Mouse (Mus musculus) intestine, embryonic 14.5 days (tissue): ENCODE results near the gene Pax2. TPM values are rescaled to one million over a fixed set of nuclear protein-coding genes. Genes with fewer than 3 reads are reported as not detected.

ENCODE experiments used
- ATAC-seq: fragments of 200-750 bp; cut with Nextera tagmentation; replicated peaks from 2 replicates; pipeline ENCODE4 v1.8.0; 2017; ENCODE audit warnings: low read depth, moderate number of reproducible peaks, moderate TSS enrichment, moderate library complexity; ENCODE audit not compliant: low FRiP score, low TSS enrichment
- DNase-seq: peaks from one replicate; pipeline ENCODE4 v3.0.0-alpha.2; 2018; ENCODE audit warnings: low spot score
- H3K27ac ChIP-seq: fragments of 300-500 bp; sonication (generic); 2 replicates; pipeline ENCODE4 v1.5.1; 2014; ENCODE audit warnings: low read depth, mild to moderate bottlenecking, control low read depth
- H3K27me3 ChIP-seq: fragments of 300-500 bp; sonication (generic); replicated peaks from 2 replicates; pipeline ENCODE4 v1.6.1; 2014; ENCODE audit warnings: low read length, control low read depth; ENCODE audit not compliant: control insufficient read depth, insufficient read depth
- H3K36me3 ChIP-seq: fragments of 300-500 bp; sonication (generic); 2 replicates; pipeline ENCODE4 v1.6.1; 2014; ENCODE audit warnings: low read length, control low read depth; ENCODE audit not compliant: control insufficient read depth, insufficient read depth
- H3K4me1 ChIP-seq: fragments of 300-500 bp; sonication (generic); replicated peaks from 2 replicates; pipeline ENCODE4 v1.6.1; 2014; ENCODE audit warnings: low read length, control low read depth, mixed read lengths; ENCODE audit not compliant: control insufficient read depth, insufficient read depth
- H3K4me2 ChIP-seq: fragments of 300-500 bp; sonication (generic); 2 replicates; pipeline ENCODE4 v1.6.1; 2014; ENCODE audit warnings: low read length
- H3K4me3 ChIP-seq: fragments of 300-500 bp; sonication (generic); 2 replicates; pipeline ENCODE4 v1.5.1; 2014; ENCODE audit warnings: low read depth, low read length, control low read depth, mixed read lengths
- H3K9ac ChIP-seq: fragments of 300-500 bp; sonication (generic); 2 replicates; pipeline ENCODE4 v1.6.1; 2014; ENCODE audit warnings: mild to moderate bottlenecking, low read length
- H3K9me3 ChIP-seq: fragments of 300-500 bp; sonication (generic); 2 replicates; pipeline ENCODE4 v1.6.1; 2016; ENCODE audit warnings: low read length, control low read depth; ENCODE audit not compliant: control insufficient read depth
- WGBS: fragments of 180-500 bp; shearing (Covaris S2); extraction: QIAGEN DNeasy Blood & Tissue Kit; methylation state at CpG from one replicate; pipeline ENCODE4 v1.1.7; 2014; 5-methylcytosine and 5-hydroxymethylcytosine counted together
- polyA plus RNA-seq: library from polyadenylated mRNA; unstranded; fragments of >200 nt; fragmentation: Nextera tagmentation; extraction: Ambion mirVana; gene quantifications from 2 replicates; pipeline ENCODE4 v1.2.1, GENCODE M21; 2014

Pax2 gene
- polyA plus RNA-seq, 1 experiment from 2014 or later, result not detected

DNA sequence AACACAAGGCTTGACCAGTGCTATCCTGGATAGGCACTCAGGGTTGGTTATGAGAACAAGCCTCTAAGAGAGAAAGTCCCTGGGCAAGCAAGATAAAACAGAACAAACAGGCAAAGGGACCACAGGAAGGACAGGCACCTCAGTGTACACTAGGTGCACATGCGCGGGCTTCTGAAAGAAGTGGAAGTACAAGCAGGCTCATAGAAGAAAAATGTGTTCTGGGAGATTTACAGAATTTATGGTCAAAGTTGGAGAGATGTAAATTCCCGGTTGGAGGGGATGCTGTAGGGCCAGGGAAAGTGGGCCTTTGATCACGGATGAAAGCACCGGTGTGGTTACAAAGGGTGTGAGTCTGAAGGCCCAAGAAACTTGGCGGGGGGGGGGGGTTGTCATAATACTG lies 10.1 kb upstream of the Pax2 start:
- Histone ChIP-seq H3K4me1 (no peaks in the 10 kb centered on the region), H3K27me3 (peaks cover 98% of the 10 kb centered on the region), H3K4me2 (no peak overlapping the region), H3K9me3 (no peaks in the 10 kb centered on the region), H3K4me3 (no peak overlapping the region), H3K36me3 (no peaks in the 10 kb centered on the region), H3K27ac (no peak overlapping the region), H3K9ac (no peak overlapping the region)
- DNase-seq (no peak), ATAC-seq (no peak)
- WGBS, result 5% methylated on average over 6 of the region's 6 CpGs

DNA sequence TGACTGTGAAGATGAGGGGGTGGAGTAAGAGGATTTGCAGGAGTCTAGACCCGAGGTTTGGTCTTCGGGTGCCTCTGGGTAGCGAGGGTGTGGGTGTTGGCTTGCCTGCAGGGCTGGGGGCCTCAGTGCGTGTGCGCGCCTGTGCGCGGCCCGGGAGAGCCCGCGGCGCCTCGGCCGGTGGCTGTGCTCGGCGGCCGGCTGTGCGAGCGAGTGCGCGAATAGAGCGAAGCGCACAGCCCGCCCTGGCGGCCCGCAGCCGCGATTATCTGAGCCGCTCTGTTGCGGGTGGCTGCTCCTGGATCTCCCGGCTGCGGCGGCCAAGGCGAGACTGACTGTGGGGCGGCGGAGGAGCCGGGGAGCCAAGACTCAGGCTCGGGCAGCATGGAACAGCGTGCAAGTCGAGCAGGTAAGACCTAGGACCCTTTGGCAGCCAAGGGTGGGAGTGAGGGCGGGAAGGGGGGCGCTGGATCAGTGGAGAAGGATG lies 9.3 kb upstream of the Pax2 start:
- Histone ChIP-seq H3K9me3 (no peaks in the 10 kb centered on the region), H3K4me3 (no peak overlapping the region; the same call in 1 of the 2 replicates), H3K27ac (no peak overlapping the region), H3K9ac (no peak overlapping the region), H3K4me2 (no peak overlapping the region; the same call in 1 of the 2 replicates), H3K27me3 (peaks cover 98% of the 10 kb centered on the region), H3K36me3 (no peaks in the 10 kb centered on the region), H3K4me1 (no peaks in the 10 kb centered on the region)
- no peak for ATAC-seq
- no peak for DNase-seq
- under 1% methylated on average over 42 of the region's 42 CpGs for WGBS

DNA sequence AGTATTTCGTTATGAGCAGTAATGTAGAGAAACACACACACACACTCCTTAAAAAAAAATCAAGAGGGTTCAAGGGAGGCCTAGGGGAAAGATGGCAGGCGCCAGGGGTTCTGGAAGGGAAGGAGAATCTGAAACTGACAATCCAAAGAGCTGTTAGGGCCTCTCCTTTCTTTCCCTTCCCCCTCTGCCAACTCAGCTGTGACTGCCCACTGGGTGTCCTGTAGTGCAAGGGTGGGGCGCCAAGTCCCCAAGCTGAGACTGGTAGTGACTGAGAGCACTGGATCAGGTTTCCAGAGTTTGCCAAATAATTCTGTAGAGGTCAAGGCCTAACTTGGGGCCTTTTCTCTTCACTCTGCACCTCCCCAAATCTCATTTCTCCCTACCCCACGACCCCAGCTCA lies 8.4 kb upstream of the Pax2 start:
- WGBS, result 8% methylated on average over 4 of the region's 4 CpGs
- H3K27me3 ChIP-seq, result peaks cover 98% of the 10 kb centered on the region
- no peak overlapping the region for H3K9ac ChIP-seq
- no peak for DNase-seq
- H3K4me3 ChIP-seq, result no peak overlapping the region
- ATAC-seq, result no peak
- H3K4me2 ChIP-seq, result no peak overlapping the region
- H3K4me1 ChIP-seq, result no peaks in the 10 kb centered on the region
- no peaks in the 10 kb centered on the region for H3K36me3 ChIP-seq
- H3K27ac ChIP-seq, result no peak overlapping the region
- H3K9me3 ChIP-seq, result no peaks in the 10 kb centered on the region

DNA sequence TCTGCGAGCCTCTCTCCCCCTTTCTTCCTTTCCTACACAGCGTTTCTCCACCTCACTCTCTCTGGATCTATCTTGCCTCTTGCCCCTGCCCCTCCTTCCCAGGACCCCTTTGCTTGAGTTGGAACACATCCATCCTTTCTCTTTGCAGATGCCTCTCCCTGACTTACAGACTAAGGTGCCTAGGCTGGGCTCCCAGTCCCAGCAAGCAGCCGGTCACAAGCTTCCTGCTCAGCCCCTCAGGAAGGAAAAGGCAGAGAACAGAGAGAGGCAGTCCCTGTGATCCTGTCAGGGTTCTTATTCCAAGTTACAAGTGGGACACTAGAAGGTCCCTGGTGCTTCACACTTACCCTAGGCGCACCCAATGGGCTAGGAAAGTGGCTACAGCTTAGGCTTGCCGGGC lies 7.6 kb upstream of the Pax2 start:
- no peaks in the 10 kb centered on the region for H3K9me3 ChIP-seq
- H3K9ac ChIP-seq, result no peak overlapping the region
- ATAC-seq, result no peak
- no peak overlapping the region for H3K4me3 ChIP-seq
- H3K27me3 ChIP-seq, result peaks cover 100% of the 10 kb centered on the region
- H3K4me1 ChIP-seq, result no peaks in the 10 kb centered on the region
- 7% methylated on average over 5 of the region's 5 CpGs for WGBS
- no peak overlapping the region for H3K27ac ChIP-seq
- no peaks in the 10 kb centered on the region for H3K36me3 ChIP-seq
- H3K4me2 ChIP-seq, result no peak overlapping the region
- no peak for DNase-seq

DNA sequence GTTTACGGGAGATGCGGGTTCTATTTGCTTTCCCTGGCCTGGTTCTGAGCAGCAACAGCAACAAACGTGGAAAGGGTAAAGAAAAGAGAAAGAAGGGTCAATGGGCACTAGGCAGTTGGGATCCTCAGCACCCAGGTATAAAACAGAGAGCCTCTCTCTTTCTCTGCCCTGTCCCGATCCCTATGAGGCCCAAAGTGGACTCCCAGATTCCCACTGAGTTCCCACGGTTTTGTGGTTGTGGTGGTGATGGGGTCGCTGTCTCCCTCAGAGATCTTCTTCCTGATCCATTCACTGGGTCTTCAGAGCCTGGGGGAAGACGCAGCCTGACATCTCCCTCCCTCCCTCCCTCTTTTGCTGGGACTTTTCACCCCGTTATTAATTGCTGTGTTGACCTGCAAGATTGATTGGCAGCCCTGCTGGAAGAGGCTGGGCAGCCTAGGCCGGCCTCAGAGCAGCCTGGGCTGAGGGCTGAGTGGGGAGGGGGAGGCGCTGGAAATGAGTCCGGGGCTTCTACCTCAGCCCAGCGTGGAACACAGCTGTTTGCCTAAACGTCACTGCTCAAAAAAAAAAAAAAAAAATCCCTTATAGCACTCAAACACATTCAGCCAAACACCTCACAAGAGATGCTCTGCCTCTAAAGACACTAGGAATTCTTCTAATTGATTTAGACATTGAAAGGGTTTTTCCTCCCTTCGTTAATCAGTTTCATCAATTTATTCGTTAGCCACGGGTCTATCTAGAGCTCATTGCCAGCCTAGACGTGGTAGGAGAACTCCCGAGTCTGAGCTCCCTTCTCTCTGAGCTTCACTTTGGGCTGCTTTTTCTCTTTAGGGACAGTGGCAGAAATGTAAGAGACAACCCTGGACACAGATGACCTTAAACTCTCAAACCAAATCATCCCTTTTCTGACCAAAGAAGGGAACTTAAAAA lies 6.5 kb upstream of the Pax2 start:
- Histone ChIP-seq H3K4me3 (no peak overlapping the region), H3K4me2 (no peak overlapping the region), H3K27me3 (peaks cover 100% of the 10 kb centered on the region), H3K4me1 (no peaks in the 10 kb centered on the region), H3K9ac (no peak overlapping the region), H3K9me3 (no peaks in the 10 kb centered on the region), H3K36me3 (no peaks in the 10 kb centered on the region), H3K27ac (no peak overlapping the region)
- WGBS, result 3% methylated on average over 18 of the region's 18 CpGs
- DNase-seq (no peak), ATAC-seq (no peak)

DNA sequence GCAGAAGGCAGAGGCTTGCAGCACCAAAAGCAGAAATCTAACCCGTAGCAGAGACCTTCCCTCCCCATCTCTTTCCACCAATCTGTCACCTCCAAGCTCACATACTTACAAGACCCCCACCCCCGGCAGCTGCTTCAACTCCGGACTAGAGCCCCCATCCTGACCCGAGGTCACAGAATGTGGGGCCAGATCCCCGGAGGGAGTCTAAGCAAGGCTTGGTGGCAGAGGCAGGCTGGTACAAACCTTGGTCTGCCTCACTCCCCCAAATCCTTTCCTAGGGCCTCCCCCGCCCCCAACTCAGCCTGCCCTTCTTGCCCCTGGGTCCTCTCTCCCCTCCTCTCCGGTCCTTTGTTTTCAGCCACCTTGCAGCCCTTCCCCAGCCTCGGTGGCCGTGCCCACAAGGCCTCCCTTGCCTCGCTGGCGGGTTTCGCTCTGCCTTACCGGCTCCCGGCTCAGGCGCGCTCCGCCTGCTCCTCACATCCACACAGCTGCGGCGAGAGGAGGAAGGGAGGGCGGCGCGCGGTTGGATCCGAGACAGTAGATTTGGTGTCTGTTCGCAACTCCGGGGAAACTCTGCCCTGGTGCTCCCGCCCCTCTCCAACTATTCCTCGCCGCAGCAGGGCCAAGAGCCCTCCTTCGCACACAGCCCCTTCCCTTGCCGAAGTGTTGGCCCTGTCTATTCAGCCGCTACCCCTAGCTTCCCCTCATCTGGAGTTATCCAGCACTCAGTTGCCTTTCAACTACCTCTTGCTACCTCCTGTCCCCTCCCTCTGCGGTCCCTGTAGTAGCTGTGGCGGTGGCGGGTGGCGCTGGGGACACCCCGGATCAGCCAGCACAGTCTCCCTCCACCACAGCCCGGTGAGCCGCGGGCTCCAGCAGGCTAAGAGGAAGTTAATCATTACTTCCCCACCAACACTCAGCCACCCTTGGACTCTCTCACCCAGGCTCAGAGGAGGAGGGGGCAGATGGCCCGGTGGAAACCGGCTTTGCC lies 5.5 kb upstream of the Pax2 start:
- Histone ChIP-seq H3K27me3 (peaks cover 100% of the 10 kb centered on the region), H3K9ac (no peak overlapping the region), H3K4me2 (peak overlapping the region; percentile 33), H3K27ac (no peak overlapping the region), H3K4me3 (peak overlapping the region; percentile 16; the same call in 1 of the 2 replicates), H3K4me1 (no peaks in the 10 kb centered on the region), H3K9me3 (no peaks in the 10 kb centered on the region), H3K36me3 (no peaks in the 10 kb centered on the region)
- DNase-seq, result peak; percentile 82
- peak; percentile 81 for ATAC-seq
- WGBS, result 1% methylated on average over 42 of the region's 42 CpGs

DNA sequence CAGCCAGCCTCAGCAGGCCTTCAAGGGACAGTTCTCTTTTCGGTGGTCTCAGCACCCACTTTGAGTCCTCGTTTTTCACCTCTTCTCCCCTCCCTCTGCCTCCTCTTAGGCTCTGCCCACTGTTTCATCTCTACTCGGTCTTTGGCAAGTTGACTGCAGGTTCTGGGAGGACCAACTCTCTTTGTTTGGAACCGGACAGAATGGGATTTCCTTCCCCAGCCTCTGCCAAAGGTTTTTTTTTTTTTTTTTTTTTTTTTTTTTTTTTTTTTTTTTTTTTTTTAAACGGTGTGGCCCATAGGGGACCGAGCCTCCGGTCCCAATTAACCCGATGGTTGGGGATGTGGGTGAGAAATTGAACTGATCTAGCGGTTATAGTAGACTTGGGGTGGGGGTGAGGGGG lies 4.8 kb upstream of the Pax2 start:
- 1% methylated on average over 9 of the region's 9 CpGs for WGBS
- Histone ChIP-seq H3K27ac (no peak overlapping the region), H3K36me3 (no peaks in the 10 kb centered on the region), H3K27me3 (peaks cover 100% of the 10 kb centered on the region), H3K4me3 (no peak overlapping the region), H3K4me2 (no peak overlapping the region), H3K9ac (no peak overlapping the region), H3K9me3 (no peaks in the 10 kb centered on the region), H3K4me1 (peaks cover under 1% of the 10 kb centered on the region; the same call in 1 of the 2 replicates)
- ATAC-seq (no peak), DNase-seq (no peak)

DNA sequence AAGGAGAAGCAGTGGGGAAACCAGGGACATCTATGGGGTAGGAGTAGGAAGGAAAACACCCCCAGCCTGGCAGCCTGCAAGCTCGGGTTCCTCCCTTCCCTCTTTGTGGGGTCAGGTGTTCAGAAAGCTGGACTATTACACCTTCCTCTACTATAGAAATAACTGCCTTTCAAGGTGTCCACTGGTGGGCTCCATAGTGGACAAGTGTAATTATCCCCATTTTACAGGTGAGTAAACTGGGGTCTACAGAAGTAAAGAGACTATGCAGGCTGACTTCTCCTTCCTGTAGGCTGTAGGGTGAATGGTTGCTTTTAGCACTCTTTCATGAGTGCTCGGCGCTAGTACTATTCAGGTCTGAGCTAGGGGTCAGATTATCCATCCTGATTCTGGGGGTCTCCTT lies 4.3 kb upstream of the Pax2 start:
- Histone ChIP-seq H3K27me3 (peaks cover 100% of the 10 kb centered on the region), H3K9me3 (no peaks in the 10 kb centered on the region), H3K4me1 (peaks cover 5% of the 10 kb centered on the region; the same call in 1 of the 2 replicates), H3K27ac (no peak overlapping the region), H3K36me3 (no peaks in the 10 kb centered on the region), H3K4me3 (no peak overlapping the region), H3K4me2 (no peak overlapping the region), H3K9ac (no peak overlapping the region)
- DNase-seq, result no peak
- ATAC-seq, result no peak
- WGBS, result 11% methylated on average over 3 of the region's 3 CpGs
